Mouse (Mus musculus) mesoderm, embryonic 11.5 days (tissue): ENCODE results near the gene Mettl9.

Source experiments
- DNase-seq: peaks from one replicate; pipeline ENCODE4 v3.0.0-alpha.2; 2012; ENCODE audit warnings: low read depth, low spot score

The Mettl9 gene

GRCm38 (mm10) chr7:121098614-121099389 is 64.6 kb downstream of the Mettl9 start:
- no peak for DNase-seq

- no peak for DNase-seq
Measured at GRCm38 (mm10) chr7:121107851-121108250, 73.6 kb downstream of the Mettl9 start.

- peak; percentile 28 for DNase-seq
Measured at GRCm38 (mm10) chr7:121111321-121111720, 77.1 kb downstream of the Mettl9 start.

- no peak for DNase-seq
Measured at GRCm38 (mm10) chr7:121111762-121112161, 77.5 kb downstream of the Mettl9 start.

- DNase-seq, result peak; percentile 80
Measured at GRCm38 (mm10) chr7:121120143-121120818, 86.0 kb downstream of the Mettl9 start.
